9 mouse cellular contexts compared by ENCODE assay signal in the genomic region with DNA sequence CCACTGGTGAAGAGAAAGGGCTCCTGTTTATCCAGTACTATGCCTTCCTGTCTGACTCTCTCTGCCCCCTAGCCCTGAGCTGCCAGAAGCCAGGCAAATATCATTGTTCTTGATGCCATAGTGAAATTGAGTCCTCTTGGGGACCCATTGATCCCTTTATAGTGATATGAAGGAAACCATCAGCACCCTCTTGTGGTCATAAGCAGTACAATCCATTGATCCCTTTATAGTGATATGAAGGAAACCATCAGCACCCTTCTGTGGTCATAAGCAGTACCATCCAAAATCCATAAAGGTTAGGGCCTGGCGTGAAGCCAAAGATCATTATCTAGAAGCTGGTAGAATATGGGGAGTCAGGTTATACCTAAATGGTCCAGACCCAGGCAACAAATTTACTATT. TPM values are rescaled to one million over a fixed set of nuclear protein-coding genes. Genes with fewer than 3 reads are reported as not detected.
DNase-seq lines count a peak whose midpoint lies in the region; ATAC-seq and TF ChIP-seq lines count a peak whose summit lies in the region.
"Had no signal": no experiment of that assay in that cellular context is flagged by ENCODE, and none has a peak within 500 bp of the region (broad histone marks: within the 10 kb centered on the region; RNA-seq: fewer than 3 reads in every experiment).

No protein-coding gene starts in this region.

- H3K4me3 ChIP-seq in gastrocnemius, adult 2 months = no peak overlapping the region
- no peak overlapping the region for H3K4me3 ChIP-seq in embryonic facial prominence, embryonic 14.5 days (ENCODE audit: low read depth, low read length)
- H3K4me3 ChIP-seq in intestine, embryonic 15.5 days (replicated peaks) = no peak overlapping the region
- no peak overlapping the region for H3K4me3 ChIP-seq in midbrain, postnatal 0 days (ENCODE audit: low read depth, low read length)
- H3K4me3 ChIP-seq: liver, embryonic 15.5 days had no signal

- intact Hi-C loops in gastrocnemius, adult 2 months (cut with DNase I) = loop anchor here (2.0 to 5.0 kb wide), 2 partner anchors 35 to 212 kb away; no protein-coding TSS in a partner anchor
- intact Hi-C loops in left cerebral cortex, postnatal 14 days (cut with DNase I) = loop anchor here (2.0 kb wide), 1 partner anchor 212 kb away; no protein-coding TSS in a partner anchor

- no peaks in the 10 kb centered on the region for H3K36me3 ChIP-seq in embryonic facial prominence, embryonic 14.5 days (ENCODE audit: control insufficient read depth, insufficient read depth, low read length)
- H3K36me3 ChIP-seq in intestine, embryonic 15.5 days = no peaks in the 10 kb centered on the region
- no peaks in the 10 kb centered on the region for H3K36me3 ChIP-seq in midbrain, postnatal 0 days (ENCODE audit: insufficient read depth, low read length)
- H3K36me3 ChIP-seq: liver, embryonic 15.5 days had no signal

- no peak for DNase-seq in gastrocnemius, adult 2 months
- no peak for DNase-seq in gastrocnemius, postnatal 10 days
- peak; percentile 80 for DNase-seq in NIH3T3 (ENCODE audit: low read depth)
- DNase-seq in embryonic facial prominence, embryonic 14.5 days (ENCODE audit: low spot score) = peak; percentile 60
- peak; percentile 60 to 75 for DNase-seq in left cerebral cortex, postnatal 14 days (ENCODE audit: low spot score in 2 of 2)
- peak; percentile 71 for DNase-seq in midbrain, postnatal 0 days (ENCODE audit: low spot score)
- DNase-seq in thymus, postnatal 0 days (ENCODE audit: low spot score) = peak; percentile 67

- H3K9ac ChIP-seq in embryonic facial prominence, embryonic 14.5 days (ENCODE audit: low read depth, low read length) = no peak overlapping the region
- H3K9ac ChIP-seq in intestine, embryonic 15.5 days = no peak overlapping the region
- no peak overlapping the region for H3K9ac ChIP-seq in midbrain, postnatal 0 days (replicated peaks; ENCODE audit: low read length, poor library complexity, severe bottlenecking)
- H3K9ac ChIP-seq: liver, embryonic 15.5 days had no signal

- peak; percentile 63; the same call in 1 of the 2 replicates for ATAC-seq in embryonic facial prominence, embryonic 14.5 days (ENCODE audit: low read depth)
- peak; percentile 71 for ATAC-seq in intestine, embryonic 15.5 days
- peak; percentile 60; the same call in 1 of the 2 replicates for ATAC-seq in midbrain, postnatal 0 days (ENCODE audit: low FRiP score)

- no peaks in the 10 kb centered on the region for H3K27me3 ChIP-seq in embryonic facial prominence, embryonic 14.5 days (replicated peaks; ENCODE audit: control insufficient read depth, insufficient read depth, low read length)
- H3K27me3 ChIP-seq in intestine, embryonic 15.5 days (replicated peaks) = no peaks in the 10 kb centered on the region
- H3K27me3 ChIP-seq in midbrain, postnatal 0 days (ENCODE audit: insufficient read depth, low read length) = no peaks in the 10 kb centered on the region
- H3K27me3 ChIP-seq: liver, embryonic 15.5 days had no signal

- H3K27ac ChIP-seq in gastrocnemius, adult 2 months = no peak overlapping the region
- H3K27ac ChIP-seq in embryonic facial prominence, embryonic 14.5 days (replicated peaks; ENCODE audit: low read depth, low read length) = no peak overlapping the region
- H3K27ac ChIP-seq in intestine, embryonic 15.5 days = no peak overlapping the region
- H3K27ac ChIP-seq in midbrain, postnatal 0 days (ENCODE audit: low read depth, low read length) = no peak overlapping the region
- H3K27ac ChIP-seq: liver, embryonic 15.5 days had no signal

- H3K9me3 ChIP-seq in embryonic facial prominence, embryonic 14.5 days (ENCODE audit: control insufficient read depth, low read length) = no peaks in the 10 kb centered on the region; the same call in 1 of the 2 replicates
- no peaks in the 10 kb centered on the region for H3K9me3 ChIP-seq in intestine, embryonic 15.5 days
- no peaks in the 10 kb centered on the region for H3K9me3 ChIP-seq in midbrain, postnatal 0 days (ENCODE audit: low read length)
- H3K9me3 ChIP-seq: liver, embryonic 15.5 days had no signal

- H3K4me2 ChIP-seq in embryonic facial prominence, embryonic 14.5 days (ENCODE audit: low read depth, low read length) = no peak overlapping the region
- no peak overlapping the region for H3K4me2 ChIP-seq in intestine, embryonic 15.5 days (replicated peaks)
- H3K4me2 ChIP-seq in midbrain, postnatal 0 days (ENCODE audit: low read depth, low read length, poor library complexity, severe bottlenecking) = no peak overlapping the region
- H3K4me2 ChIP-seq: liver, embryonic 15.5 days had no signal

- WGBS in embryonic facial prominence, embryonic 14.5 days = 56% methylated on average over 1 of the region's 1 CpGs
- WGBS in intestine, embryonic 15.5 days = 76% methylated on average over 1 of the region's 1 CpGs
- 57% methylated on average over 1 of the region's 1 CpGs for WGBS in midbrain, postnatal 0 days

- no peaks in the 10 kb centered on the region for H3K4me1 ChIP-seq in embryonic facial prominence, embryonic 14.5 days (ENCODE audit: control insufficient read depth, insufficient read depth, low read length)
- no peaks in the 10 kb centered on the region for H3K4me1 ChIP-seq in intestine, embryonic 15.5 days (replicated peaks)
- no peaks in the 10 kb centered on the region for H3K4me1 ChIP-seq in midbrain, postnatal 0 days (ENCODE audit: insufficient read depth, low read length)
- H3K4me1 ChIP-seq: liver, embryonic 15.5 days had no signal

- peak; percentile 67 for TF ChIP-seq CTCF in gastrocnemius, adult 2 months (IDR thresholded peaks at IDR 0.05)
- peak; percentile 76 for TF ChIP-seq CTCF in midbrain, postnatal 0 days (IDR thresholded peaks at IDR 0.05)

RNA-seq across cellular contexts. Expression of gene Klrb1f, which starts 21.3 kb away (rescaled TPM):
- not detected for total RNA-seq in gastrocnemius, adult 2 months (2021)
- not detected for total RNA-seq in gastrocnemius, postnatal 10 days (2021)
- 0.51 and 0.80 TPM in 2 replicates for polyA plus RNA-seq in embryonic facial prominence, embryonic 14.5 days (2014; fragmentation: Nextera tagmentation; extraction: Ambion mirVana)
- polyA plus RNA-seq in intestine, embryonic 15.5 days (2015; fragmentation: Nextera tagmentation; extraction: Ambion mirVana) = 0.27 and 0.49 TPM in 2 replicates
- not detected for total RNA-seq in left cerebral cortex, postnatal 14 days (2021)
- total RNA-seq in midbrain, postnatal 0 days (2014; rRNA removed) = 0.19 and 0.93 TPM in 2 replicates
- polyA plus RNA-seq in midbrain, postnatal 0 days (2015; fragmentation: Nextera tagmentation; extraction: Ambion mirVana) = 0.42 and 0.46 TPM in 2 replicates
- 2.6 and 2.7 TPM in 2 replicates for polyA plus RNA-seq in thymus, postnatal 0 days (2015; fragmentation: Nextera tagmentation; extraction: Ambion mirVana)

RNA-seq across cellular contexts. Expression of gene Clec2e, which starts 33.7 kb away (rescaled TPM):
- total RNA-seq in gastrocnemius, adult 2 months (2021) = under 1 TPM; 0.11 to 0.23 TPM
- under 1 TPM; 0.47 to 0.92 TPM for total RNA-seq in gastrocnemius, postnatal 10 days (2021)
- polyA plus RNA-seq in embryonic facial prominence, embryonic 14.5 days (2014; fragmentation: Nextera tagmentation; extraction: Ambion mirVana) = 0.18 TPM in 2 replicates
- polyA plus RNA-seq in intestine, embryonic 15.5 days (2015; fragmentation: Nextera tagmentation; extraction: Ambion mirVana) = 10.4 and 11.4 TPM in 2 replicates
- not detected for total RNA-seq in left cerebral cortex, postnatal 14 days (2021)
- total RNA-seq in midbrain, postnatal 0 days (2014; rRNA removed) = not detected in 2 replicates
- polyA plus RNA-seq in midbrain, postnatal 0 days (2015; fragmentation: Nextera tagmentation; extraction: Ambion mirVana) = not detected in 2 replicates
- 0.07 TPM in 1 of 2 replicates, not detected in the other for polyA plus RNA-seq in thymus, postnatal 0 days (2015; fragmentation: Nextera tagmentation; extraction: Ambion mirVana)
- polyA plus RNA-seq: liver, embryonic 15.5 days had no signal

Comparison
In these comparisons a context has a peak if more than half of its experiments do, and no peak if none do; other contexts are left out.
1. DNase-seq: peak in NIH3T3 (single experiment), embryonic facial prominence, embryonic 14.5 days (single experiment), left cerebral cortex, postnatal 14 days (2 of 2), midbrain, postnatal 0 days (single experiment) and thymus, postnatal 0 days (single experiment); none in gastrocnemius, adult 2 months (single experiment) and gastrocnemius, postnatal 10 days (single experiment).
2. Peak in every context shown above with its lines, with median percentiles within 50 percentile points of each other: ATAC-seq.